ENCODE assay signal across 8 mouse cellular contexts in genomic region chr17:8091320-8091719, GRCm38 (mm10). TPM values are rescaled to one million over a fixed set of nuclear protein-coding genes. Genes with fewer than 3 reads are reported as not detected.
DNase-seq lines count a peak whose midpoint lies in the region; ATAC-seq lines count a peak whose summit lies in the region.
"Not testable (repeated sequence)": the region's sequence is repeated elsewhere in the genome, so short reads cannot be mapped to it uniquely, and the experiment has no call there.
"Had no signal": no experiment of that assay in that cellular context is flagged by ENCODE, and none has a peak within 500 bp of the region (broad histone marks: within the 10 kb centered on the region; RNA-seq: fewer than 3 reads in every experiment).

No protein-coding gene starts in this region.

- WGBS in midbrain, embryonic 11.5 days = 92% methylated on average over 14 of the region's 14 CpGs

- not testable (repeated sequence) for H3K9ac ChIP-seq in midbrain, embryonic 11.5 days (ENCODE audit: low read length)

- peak; percentile 79 for DNase-seq in heart, adult 11 months
- peak; percentile 35 for DNase-seq in midbrain, embryonic 11.5 days (ENCODE audit: low spot score, missing footprints)
- peak; percentile 39 for DNase-seq in testis, postnatal 10 days (ENCODE audit: low spot score)
- DNase-seq in thymus, adult 18-20 months = peak; percentile 5 to 13
- peak; percentile 9 for DNase-seq in thymus, postnatal 14 days
- DNase-seq in thymus, postnatal 4 days = peak; percentile 19

- not testable (repeated sequence) for H3K4me1 ChIP-seq in midbrain, embryonic 11.5 days (ENCODE audit: control insufficient read depth, insufficient read depth, low read length)

- H3K27ac ChIP-seq in midbrain, embryonic 11.5 days (ENCODE audit: low read depth, low read length) = not testable (repeated sequence)

- H3K9me3 ChIP-seq in midbrain, embryonic 11.5 days (ENCODE audit: control insufficient read depth, low read length) = not testable (repeated sequence)

- not testable (repeated sequence) for H3K27me3 ChIP-seq in midbrain, embryonic 11.5 days (ENCODE audit: control insufficient read depth, insufficient read depth, low read length)

- H3K4me2 ChIP-seq in midbrain, embryonic 11.5 days = not testable (repeated sequence)

- H3K4me3 ChIP-seq in midbrain, embryonic 11.5 days (ENCODE audit: low read depth, low read length) = not testable (repeated sequence)

- H3K36me3 ChIP-seq in midbrain, embryonic 11.5 days (ENCODE audit: control insufficient read depth, insufficient read depth, low read length) = not testable (repeated sequence)

- not testable (repeated sequence) for ATAC-seq in midbrain, embryonic 11.5 days (ENCODE audit: low FRiP score)

RNA-seq across cellular contexts. Expression of gene Gm49673, which starts 56.3 kb away (rescaled TPM):
- polyA plus RNA-seq in midbrain, embryonic 11.5 days (2014; fragmentation: Nextera tagmentation; extraction: Ambion mirVana) = not detected in 2 replicates
- polyA plus RNA-seq: CD4-positive, CD25-positive, alpha-beta regulatory T cell, adult 4 months; G1E had no signal

RNA-seq across cellular contexts. Expression of gene Rnaset2a, which starts 56.6 kb away (rescaled TPM):
- 14.8 and 15.0 TPM in 2 replicates for polyA plus RNA-seq in midbrain, embryonic 11.5 days (2014; fragmentation: Nextera tagmentation; extraction: Ambion mirVana)

Comparison
In these comparisons a context has a peak if more than half of its experiments do, and no peak if none do; other contexts are left out.
1. DNase-seq: peak in every context shown above with its lines; median percentile 79 in heart, adult 11 months; 39 in testis, postnatal 10 days; 35 in midbrain, embryonic 11.5 days; 19 in thymus, postnatal 4 days; 9 in thymus, adult 18-20 months; 9 in thymus, postnatal 14 days.